Mouse (Mus musculus) ovary, adult 18-20 months (tissue): ENCODE measurements around the gene Hist1h1a.
"Not testable (repeated sequence)": the region's sequence is repeated elsewhere in the genome, so short reads cannot be mapped to it uniquely, and the experiment has no call there.

Source experiments
- DNase-seq: peaks from one replicate; pipeline ENCODE4 v3.0.0; 2022; ENCODE audit warnings: low spot score, mixed read lengths

The Hist1h1a gene

DNA sequence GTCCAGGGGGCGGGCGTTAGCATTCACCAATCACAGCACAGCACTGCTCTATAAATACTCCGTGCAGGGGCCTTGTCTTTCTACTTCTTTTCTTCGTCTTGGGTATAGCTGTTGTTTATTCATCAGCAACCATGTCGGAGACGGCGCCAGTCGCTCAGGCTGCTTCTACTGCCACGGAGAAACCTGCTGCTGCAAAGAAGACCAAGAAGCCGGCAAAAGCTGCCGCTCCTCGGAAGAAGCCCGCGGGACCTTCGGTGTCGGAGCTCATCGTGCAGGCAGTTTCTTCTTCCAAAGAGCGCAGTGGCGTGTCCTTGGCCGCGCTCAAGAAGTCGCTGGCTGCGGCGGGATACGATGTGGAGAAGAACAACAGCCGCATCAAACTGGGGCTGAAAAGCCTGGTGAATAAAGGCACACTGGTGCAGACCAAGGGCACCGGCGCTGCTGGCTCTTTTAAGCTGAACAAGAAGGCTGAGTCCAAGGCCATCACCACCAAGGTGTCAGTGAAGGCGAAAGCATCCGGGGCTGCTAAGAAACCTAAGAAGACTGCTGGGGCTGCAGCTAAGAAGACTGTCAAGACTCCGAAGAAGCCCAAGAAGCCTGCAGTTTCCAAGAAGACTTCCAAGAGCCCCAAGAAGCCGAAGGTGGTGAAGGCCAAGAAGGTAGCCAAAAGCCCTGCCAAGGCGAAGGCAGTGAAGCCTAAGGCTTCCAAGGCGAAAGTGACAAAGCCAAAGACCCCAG, at the start of gene Hist1h1a:
TSS of gene Hist1h1a (plus strand) at position 81 of the 738 bp plus-strand sequence.
- DNase-seq, result peak; percentile 77

DNA sequence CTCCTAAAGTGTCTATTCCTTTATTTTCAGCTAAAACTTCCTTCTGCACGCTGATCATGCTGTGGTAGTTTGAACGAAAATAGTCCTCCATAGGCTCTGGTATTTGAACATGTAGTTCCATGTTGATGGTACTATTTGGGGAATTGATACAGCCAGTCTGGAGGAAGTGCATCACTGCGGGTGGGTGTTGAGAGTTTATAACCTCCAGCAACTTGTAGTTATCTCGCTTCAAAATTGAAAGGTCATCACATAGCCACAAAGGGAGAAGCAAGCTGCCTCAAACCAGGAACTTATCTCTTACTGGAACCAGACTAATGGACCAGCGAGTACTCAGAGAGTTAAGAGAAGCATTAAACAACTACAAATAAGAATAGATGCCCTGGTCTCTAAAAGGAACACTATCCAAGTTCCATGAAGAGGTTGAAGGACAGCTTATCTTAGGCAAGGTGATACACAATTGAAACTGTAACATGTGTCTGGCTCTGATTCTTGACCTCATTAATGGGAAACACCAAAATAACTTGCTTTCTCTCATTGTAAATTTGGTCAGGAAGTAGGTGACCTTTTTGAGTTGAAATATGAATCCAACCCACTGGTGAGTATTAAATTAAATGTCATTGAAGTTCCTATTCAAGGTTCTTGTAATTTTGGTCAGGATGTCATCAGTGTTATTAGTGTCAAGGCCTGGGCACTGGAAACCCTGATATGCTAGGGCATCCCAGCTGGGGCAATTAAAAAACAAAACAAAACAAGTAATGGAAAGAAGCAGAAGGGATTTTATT, 47.0 kb upstream of the Hist1h1a start:
- DNase-seq, result no peak

DNA sequence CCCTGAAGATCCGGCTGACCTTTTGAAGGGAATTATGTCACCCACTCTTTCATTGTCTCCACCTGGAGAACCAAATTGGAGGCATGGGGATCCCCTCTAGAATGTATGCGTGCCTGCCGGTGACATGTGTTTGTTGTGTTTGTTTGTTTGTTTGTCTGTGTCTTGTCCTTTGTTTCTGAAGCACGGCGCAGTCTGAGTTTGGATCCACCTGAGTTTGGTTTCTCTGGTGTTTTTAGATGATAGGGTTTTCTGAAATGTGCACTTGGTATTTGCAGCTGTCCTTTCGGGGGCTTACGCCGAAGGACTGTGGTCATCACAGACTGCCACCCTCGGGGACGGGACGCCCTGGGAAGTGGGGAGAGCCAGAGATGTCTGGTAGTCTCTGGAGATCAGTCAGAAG, 46.3 kb upstream of the Hist1h1a start:
- DNase-seq, result no peak

GRCm38 (mm10) chr13:23717593-23718245, 45.7 kb upstream of the Hist1h1a start:
- not testable (repeated sequence) for DNase-seq

DNA sequence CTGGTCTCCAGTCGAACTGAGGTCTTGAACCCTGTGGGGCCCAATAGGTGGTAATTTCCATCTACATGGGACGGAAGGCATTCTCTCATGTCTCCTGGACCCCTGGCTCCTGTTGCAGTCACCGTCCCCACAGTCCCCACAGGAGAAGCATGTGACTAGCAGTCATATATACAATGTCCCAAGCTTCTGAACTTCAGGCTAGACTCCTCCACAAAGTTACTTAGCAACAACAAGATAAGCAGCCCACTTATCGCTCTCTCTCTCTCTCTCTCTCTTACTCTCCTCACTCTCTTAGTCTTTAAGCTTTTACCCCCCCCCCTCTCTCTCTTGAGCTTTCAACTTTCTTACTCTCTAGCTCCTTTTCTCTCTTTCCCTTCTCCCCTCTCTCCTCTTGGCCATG, 39.2 kb upstream of the Hist1h1a start:
- DNase-seq, result no peak

DNA sequence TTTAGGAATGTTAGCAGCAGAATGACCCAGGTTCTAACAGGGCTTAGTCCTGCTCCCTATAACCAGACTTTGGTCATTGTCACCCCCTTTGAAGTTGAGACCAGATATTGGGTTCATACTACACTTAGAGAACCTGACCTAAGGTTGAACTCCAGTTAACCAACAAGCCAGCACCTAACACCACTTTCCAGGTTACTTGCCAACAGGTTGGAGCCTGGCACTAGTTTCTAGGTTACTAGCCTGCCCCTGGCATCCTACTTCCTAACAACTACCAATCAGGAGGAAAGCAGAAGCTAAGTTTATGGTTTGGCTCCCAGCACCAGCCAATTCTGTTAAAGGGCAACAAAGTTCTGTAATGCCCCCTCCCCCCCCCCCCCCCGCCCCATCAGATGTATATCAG, 38.3 kb upstream of the Hist1h1a start:
- no peak for DNase-seq

- DNase-seq, result no peak
Observed at GRCm38 (mm10) chr13:23728472-23729191, 34.8 kb upstream of the Hist1h1a start.

DNA sequence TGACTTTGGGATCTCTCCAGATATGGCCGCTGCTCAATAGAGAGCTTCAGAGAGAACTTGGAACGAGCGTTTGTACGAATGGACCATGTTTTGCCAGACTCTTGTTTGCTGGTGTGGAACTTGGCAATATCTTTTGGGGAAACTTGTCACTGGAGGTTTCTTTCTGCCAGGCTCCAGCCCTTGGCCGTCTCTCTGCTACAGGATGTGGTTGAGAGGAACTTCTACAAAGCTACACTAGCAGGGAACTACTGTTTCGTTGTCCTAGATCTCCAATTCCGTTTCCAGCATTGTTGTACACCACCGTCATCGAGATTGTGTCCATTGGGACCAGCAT, 34.3 kb upstream of the Hist1h1a start:
- DNase-seq, result no peak

GRCm38 (mm10) chr13:23729706-23730105, 33.8 kb upstream of the Hist1h1a start:
- DNase-seq, result no peak

DNA sequence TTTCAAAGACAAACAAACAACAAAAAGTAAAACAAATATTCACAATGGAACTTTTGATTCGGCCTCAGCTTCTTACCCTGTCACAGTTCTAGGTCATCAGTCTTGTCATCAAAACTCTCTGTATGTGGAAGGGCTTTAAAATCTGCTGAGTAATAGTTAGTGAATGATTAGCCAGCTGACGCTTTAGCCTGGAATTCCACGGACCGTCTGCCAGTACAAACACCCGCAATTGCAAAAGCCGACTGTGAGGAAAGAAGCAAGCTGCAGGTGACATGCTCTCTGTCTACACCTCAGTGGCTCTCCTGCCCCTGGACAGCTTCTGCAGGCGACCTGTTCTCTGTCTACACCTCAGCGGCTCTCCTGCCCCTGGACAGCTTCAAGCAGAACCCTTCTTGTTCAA, 33.0 kb upstream of the Hist1h1a start:
- DNase-seq, result no peak

DNA sequence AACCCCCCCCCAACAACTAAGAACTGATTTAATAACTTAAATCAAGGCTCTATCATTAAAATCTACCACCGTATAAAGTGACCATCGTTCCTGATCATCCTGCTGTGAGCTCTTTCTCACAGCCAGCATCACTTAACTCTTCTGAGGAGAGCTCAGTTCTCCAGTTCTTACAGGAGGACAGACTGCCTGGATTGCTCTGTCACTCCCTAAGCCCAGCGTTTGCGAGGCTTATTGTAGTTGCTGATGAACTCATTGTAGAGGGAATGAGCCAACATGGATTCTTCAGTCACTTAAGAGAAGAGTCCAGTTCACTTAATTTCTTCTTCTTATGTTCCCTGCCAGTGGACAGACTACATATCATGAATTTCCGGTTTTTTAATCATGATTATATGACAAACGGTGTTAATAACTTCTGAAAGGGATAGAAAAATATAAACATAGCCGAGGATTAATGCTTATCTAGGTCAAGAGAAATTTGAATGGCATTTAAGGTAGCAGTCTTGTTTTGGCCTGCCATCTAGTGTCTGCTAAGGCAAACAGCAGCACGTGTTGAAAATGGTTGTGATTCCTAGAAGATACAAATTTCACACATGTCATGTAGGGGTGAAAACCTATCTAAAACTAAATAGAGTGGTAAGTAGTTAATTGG, 31.2 kb upstream of the Hist1h1a start:
- no peak for DNase-seq

GRCm38 (mm10) chr13:23737091-23737490, 26.4 kb upstream of the Hist1h1a start:
- no peak for DNase-seq

DNA sequence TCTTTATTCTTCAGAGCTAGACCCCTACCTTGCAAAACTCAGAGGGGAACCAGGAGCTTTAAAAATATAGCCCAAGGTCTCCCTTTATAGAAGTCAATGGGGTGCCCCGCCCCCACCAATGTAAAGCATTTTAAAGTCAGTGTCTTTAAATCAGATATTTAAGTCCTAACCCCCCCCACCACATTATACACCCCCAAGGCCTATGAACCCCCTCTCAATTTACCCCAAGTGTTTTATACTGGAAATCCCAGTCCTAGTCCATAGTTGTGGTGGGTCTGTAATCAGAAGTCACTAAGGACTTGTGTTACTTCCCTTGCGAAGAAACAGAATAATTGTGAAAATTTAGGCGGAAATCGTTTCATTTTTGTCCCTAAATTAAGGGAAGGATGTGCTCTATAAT, 25.4 kb upstream of the Hist1h1a start:
- DNase-seq, result no peak

GRCm38 (mm10) chr13:23738677-23739068, 24.8 kb upstream of the Hist1h1a start, which contains the start of gene Hist1h1c:
TSS of gene Hist1h1c (plus strand) at chr13:23738808.
- peak; percentile 84 for DNase-seq

GRCm38 (mm10) chr13:23739069-23739921, 24.2 kb upstream of the Hist1h1a start:
- DNase-seq, result peak; percentile 93

DNA sequence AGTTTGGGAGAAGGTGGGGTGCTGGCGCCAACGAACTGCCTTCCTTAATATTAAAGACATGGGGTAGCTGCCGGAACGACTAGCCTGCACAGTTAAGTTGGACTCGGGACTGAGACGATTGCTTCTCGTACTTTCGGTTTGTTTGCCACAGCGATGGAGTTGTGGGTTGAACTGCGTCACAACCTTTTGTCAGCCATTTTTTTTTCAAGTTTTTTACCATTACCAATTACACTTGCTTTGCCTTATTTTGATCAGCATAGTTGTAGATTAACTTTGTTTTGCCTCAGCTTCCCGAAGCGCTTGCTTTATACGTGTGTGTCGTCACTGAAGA, 23.6 kb upstream of the Hist1h1a start:
- DNase-seq, result no peak

- DNase-seq, result no peak
Observed at GRCm38 (mm10) chr13:23740256-23740840, 23.1 kb upstream of the Hist1h1a start.

DNA sequence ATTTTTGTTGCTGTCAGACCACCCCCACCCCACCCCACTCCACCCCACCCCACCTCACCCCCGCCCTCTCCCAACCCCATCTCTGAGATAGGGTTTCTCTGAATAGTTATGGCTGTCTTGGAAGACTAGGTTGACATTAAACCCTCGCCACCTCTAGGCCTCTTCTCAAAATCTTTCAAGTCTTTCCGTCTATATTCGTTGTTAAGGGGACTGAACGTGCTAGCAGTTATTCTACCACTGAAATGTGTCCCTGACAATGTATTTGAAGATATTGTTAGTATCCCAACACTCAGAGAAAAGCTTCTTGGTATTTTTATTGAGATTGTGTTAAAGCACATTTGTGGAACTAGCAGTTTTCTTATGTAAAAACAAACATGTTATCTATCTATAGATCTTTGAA, 22.6 kb upstream of the Hist1h1a start:
- no peak for DNase-seq

DNA sequence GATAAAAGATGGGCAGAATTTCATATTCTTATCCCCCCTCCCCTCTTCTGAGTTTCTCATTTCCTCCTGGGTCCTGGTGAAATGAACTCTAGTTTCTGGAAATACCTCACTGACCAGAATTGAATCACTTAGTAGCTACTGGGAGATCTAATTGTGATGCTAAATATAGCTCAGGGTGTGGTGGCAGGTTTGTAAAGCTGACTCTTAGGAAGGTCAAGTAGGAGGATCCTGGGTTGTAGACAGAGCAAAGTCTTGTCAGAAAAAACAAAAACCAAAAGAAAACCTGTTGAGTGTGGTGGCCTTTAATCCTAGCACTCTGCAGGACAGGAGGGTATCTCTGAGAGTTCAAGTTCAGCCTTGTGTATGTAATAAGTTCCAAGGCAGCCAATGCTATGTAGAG, 21.5 kb upstream of the Hist1h1a start:
- no peak for DNase-seq

GRCm38 (mm10) chr13:23743215-23743614, 20.3 kb upstream of the Hist1h1a start:
- DNase-seq, result no peak

DNA sequence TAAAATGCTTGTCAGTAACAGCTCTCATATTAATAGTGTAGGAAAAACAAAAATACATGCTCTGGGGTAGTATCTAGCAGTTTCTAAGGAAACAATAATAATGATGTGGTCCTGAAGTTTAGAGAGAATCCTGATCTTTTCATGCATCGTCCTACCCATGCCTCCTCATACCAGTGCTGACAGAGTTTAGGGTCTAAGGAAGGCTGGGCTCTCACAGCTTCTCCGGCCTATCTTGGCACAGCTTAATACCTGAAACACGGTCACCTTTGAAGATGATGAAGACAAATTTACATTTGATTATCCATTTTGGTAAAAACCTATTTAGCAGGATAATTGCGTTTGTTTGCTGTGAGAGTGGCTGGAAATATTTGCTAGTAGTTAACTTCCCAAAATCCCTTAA, 19.5 kb upstream of the Hist1h1a start:
- no peak for DNase-seq
